Mouse (Mus musculus) forebrain, embryonic 11.5 days (tissue): ENCODE measurements around the gene Btbd35f29. TPM values are rescaled to one million over a fixed set of nuclear protein-coding genes. Genes with fewer than 3 reads are reported as not detected.
"Not testable (repeated sequence)": the region's sequence is repeated elsewhere in the genome, so short reads cannot be mapped to it uniquely, and the experiment has no call there.

ENCODE experiments used
- ATAC-seq: fragments of 200-750 bp; cut with Nextera tagmentation; replicated peaks from 2 replicates; pipeline ENCODE4 v1.8.0; 2017; ENCODE audit warnings: moderate TSS enrichment; ENCODE audit not compliant: low FRiP score
- DNase-seq: peaks from one replicate; pipeline ENCODE4 v3.0.0-alpha.2; 2017; ENCODE audit warnings: low spot score
- H3K27ac ChIP-seq: fragments of 300-500 bp; sonication (generic); 2 replicates; pipeline ENCODE4 v1.5.1; 2014; ENCODE audit warnings: low read depth, low read length
- H3K27me3 ChIP-seq: fragments of 300-500 bp; sonication (generic); 2 replicates; pipeline ENCODE4 v1.6.1; 2014; ENCODE audit warnings: mild to moderate bottlenecking, low read length, mixed read lengths; ENCODE audit not compliant: control insufficient read depth, insufficient read depth
- H3K36me3 ChIP-seq: fragments of 300-500 bp; sonication (generic); 2 replicates; pipeline ENCODE4 v1.6.1; 2014; ENCODE audit warnings: mild to moderate bottlenecking, low read length, moderate library complexity, mixed read lengths; ENCODE audit not compliant: control insufficient read depth, insufficient read depth
- H3K4me1 ChIP-seq: fragments of 300-500 bp; sonication (generic); replicated peaks from 2 replicates; pipeline ENCODE4 v1.6.1; 2014; ENCODE audit warnings: low read length, mixed read lengths; ENCODE audit not compliant: control insufficient read depth, insufficient read depth
- H3K4me2 ChIP-seq: fragments of 300-500 bp; sonication (generic); 2 replicates; pipeline ENCODE4 v1.6.1; 2014; ENCODE audit warnings: low read depth, mild to moderate bottlenecking, low read length, moderate library complexity, mixed read lengths; ENCODE audit not compliant: severe bottlenecking
- H3K4me3 ChIP-seq: fragments of 300-500 bp; sonication (generic); 2 replicates; pipeline ENCODE4 v1.5.1; 2014; ENCODE audit warnings: low read depth, low read length
- H3K9ac ChIP-seq: fragments of 300-500 bp; sonication (generic); 2 replicates; pipeline ENCODE4 v1.6.1; 2014; ENCODE audit warnings: low read length
- H3K9me3 ChIP-seq: fragments of 300-500 bp; sonication (generic); 2 replicates; pipeline ENCODE4 v1.6.1; 2016; ENCODE audit warnings: low read length, mixed read lengths; ENCODE audit not compliant: control insufficient read depth
- WGBS: fragments of 180-500 bp; shearing (Covaris S2); extraction: QIAGEN DNeasy Blood & Tissue Kit; methylation state at CpG from one replicate; pipeline ENCODE4 v1.1.7; 2014; 5-methylcytosine and 5-hydroxymethylcytosine counted together
- polyA plus RNA-seq: library from polyadenylated mRNA; unstranded; fragments of >200 nt; fragmentation: Nextera tagmentation; extraction: Ambion mirVana; gene quantifications from 2 replicates; pipeline ENCODE4 v1.2.1, GENCODE M21; 2014

Gene Btbd35f29
- not detected in 2 replicates for polyA plus RNA-seq

DNA sequence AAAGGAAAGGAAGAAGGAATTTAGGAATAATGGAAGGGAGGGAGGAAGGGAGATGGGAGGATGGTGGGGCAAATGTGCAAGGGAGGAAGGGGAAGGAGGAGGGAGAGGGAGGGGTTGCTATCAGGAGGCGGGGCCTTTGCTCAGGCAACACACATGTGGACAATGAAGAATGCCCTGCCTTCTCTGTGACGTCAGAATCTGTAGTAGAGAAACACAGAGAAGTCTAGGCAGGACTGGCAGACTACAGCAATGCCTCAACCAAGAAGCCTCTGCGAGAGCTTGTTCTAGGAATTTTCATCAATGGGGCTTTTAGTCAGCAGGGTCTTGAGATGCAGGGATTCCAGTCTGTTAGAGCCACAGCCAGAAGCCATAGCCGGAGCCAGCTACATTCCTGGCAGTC lies at the start of gene Btbd35f29:
Gene Btbd35f29, plus strand, starts transcription at position 301 of the 400 bp plus-strand sequence.
- H3K4me2 ChIP-seq, ATAC-seq, H3K9ac ChIP-seq, H3K4me3 ChIP-seq, DNase-seq, H3K36me3 ChIP-seq, H3K4me1 ChIP-seq, H3K9me3 ChIP-seq, H3K27me3 ChIP-seq, H3K27ac ChIP-seq: not testable (repeated sequence)
- WGBS, result no CpG with 5 or more reads among the region's 4 CpGs

DNA sequence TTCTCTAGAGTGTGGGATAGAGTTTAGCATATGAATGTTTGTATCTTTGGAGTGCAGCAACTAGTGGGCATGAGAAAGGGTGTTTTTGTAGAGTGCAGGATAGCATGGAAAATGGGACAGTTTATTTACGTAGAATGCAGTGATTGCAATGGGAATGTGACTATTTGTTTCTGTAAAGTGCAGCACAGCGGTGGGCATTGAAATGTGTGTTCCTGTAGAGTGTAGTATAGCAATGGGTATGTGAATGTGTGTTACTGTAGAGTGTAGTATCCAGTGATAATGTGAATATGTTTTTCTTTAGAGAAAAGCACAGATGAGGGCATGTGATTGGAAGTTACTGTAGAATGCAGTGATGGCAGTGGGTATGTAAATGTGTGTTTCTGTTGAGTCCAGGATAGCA lies 23.9 kb downstream of the Btbd35f29 start:
- not testable (repeated sequence) for H3K27ac ChIP-seq, H3K4me3 ChIP-seq, H3K4me2 ChIP-seq, ATAC-seq, H3K4me1 ChIP-seq, H3K36me3 ChIP-seq, H3K9me3 ChIP-seq, H3K9ac ChIP-seq, H3K27me3 ChIP-seq, DNase-seq
- WGBS, result 78% methylated on average over 2 of the region's 2 CpGs

DNA sequence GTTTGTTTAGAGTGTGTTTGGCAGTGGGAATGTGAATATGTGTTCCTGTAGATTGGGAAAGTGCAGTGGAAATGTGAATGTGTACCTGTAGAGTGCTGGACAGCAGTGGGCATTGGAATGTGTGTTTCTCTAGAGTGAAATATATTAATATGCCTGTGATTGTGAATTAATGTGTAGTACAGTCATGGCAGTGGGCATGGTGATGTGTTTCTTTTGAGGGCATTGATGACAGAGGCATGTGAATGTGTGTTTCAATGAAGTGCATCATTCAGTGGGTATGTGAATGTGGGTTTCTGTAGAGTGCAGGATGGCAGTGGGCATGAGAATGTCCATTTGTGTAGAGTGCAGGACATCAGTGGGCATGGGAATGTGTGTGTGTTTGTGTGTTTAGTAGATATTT lies 27.7 kb downstream of the Btbd35f29 start:
- not testable (repeated sequence) for H3K9me3 ChIP-seq, H3K9ac ChIP-seq

DNA sequence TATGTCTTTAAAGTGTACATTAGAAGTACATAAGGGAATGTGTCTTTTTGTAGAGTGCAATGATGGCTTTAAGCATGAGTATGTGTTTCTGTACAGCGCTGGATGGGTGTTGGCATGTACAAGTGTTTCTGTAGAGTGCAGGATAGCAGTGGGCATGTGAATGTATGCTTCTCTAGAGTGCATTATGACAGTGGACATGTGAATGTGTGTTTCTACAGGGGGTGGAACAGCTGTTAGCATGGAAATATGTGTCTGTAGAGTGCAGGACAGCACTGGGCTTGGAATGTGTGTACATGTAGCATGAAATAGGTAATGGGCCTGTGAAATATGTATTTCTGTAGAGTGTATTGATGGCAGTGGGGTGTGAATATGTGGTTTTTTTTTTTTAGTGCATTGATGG lies 28.4 kb downstream of the Btbd35f29 start:
- not testable (repeated sequence) for H3K4me1 ChIP-seq, DNase-seq, ATAC-seq, H3K9ac ChIP-seq, H3K36me3 ChIP-seq, H3K4me2 ChIP-seq, H3K27ac ChIP-seq, H3K9me3 ChIP-seq, H3K27me3 ChIP-seq, H3K4me3 ChIP-seq
- 86% methylated on average over 1 of the region's 1 CpGs for WGBS

More for the DNA sequence above, 27.7 kb downstream of the Btbd35f29 start:
- ATAC-seq, H3K36me3 ChIP-seq, H3K4me2 ChIP-seq, H3K4me3 ChIP-seq, H3K27ac ChIP-seq, H3K27me3 ChIP-seq, DNase-seq, H3K4me1 ChIP-seq: not testable (repeated sequence)

DNA sequence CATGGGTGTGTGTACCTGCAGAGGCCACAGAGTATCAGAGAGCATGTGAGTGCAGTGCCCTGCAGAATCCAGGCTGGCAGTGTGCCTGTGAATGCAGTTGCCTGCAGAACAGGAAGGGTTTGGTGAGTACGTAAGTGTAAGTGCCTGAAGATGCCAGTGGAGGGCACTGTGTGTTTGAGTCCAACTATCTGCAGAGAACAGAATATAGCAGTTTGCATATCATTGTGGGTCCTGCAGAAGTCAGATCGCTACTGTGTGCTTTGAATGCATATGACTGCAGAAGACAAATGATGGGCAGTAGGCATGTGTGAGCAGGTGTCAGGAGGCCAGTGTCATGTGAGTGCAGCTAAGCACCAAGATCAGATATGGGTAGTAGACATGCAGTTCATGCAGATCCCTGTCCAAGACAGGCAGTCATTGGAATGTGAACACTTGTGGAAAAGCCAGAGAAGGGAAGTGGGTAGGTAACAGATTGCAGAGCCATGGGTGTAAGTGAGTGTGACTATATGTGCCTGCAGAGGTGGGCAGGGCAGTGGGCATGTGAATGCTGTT lies 41.1 kb downstream of the Btbd35f29 start:
- not testable (repeated sequence) for H3K36me3 ChIP-seq, H3K27ac ChIP-seq, H3K9ac ChIP-seq, DNase-seq, H3K27me3 ChIP-seq, ATAC-seq, H3K4me1 ChIP-seq, H3K4me3 ChIP-seq, H3K4me2 ChIP-seq
- 79% methylated on average over 2 of the region's 2 CpGs for WGBS
- peaks cover 18% of the 10 kb centered on the region for H3K9me3 ChIP-seq

DNA sequence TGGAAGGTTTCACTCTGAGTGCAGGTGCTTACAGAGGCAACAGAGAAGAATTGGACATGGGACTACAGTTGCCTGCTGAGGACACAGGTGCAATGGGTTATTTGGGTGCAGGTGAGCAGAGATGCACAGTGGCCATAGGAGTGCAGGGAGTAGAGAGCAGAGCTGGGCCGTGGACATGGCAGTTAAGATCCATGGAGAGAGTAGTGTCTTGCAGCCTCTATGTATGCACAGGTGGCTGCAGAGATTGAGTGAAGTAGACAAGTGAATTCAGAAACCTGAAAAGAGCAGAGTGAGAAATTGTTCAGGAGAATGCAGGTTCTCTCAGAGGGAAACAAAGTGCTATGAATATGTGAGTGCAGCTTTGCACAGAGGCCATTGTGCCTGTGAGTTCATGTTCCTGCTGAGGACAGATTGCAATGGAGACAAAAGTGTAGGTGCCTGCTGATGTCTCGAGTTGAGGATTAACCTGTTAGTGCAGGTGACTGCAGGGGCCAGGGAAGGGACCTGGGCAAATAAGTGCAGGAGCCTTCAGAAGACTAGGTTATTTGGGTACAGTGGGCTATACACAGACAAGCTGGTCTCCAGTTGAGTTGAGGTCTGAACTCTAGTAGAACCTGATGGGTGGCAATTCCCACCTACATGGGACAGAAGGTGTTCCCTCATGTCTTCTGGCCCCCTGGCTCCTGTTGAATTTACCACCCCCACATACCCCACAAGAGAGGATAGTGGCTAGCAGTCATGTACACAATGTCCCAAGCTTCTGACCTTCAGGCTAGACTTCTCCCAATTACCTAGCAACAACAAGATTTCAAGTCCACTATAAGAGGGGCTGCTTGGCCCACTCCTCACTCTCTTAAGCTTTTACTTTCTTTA lies 42.2 kb downstream of the Btbd35f29 start:
- not testable (repeated sequence) for H3K27me3 ChIP-seq, DNase-seq, H3K4me2 ChIP-seq, H3K27ac ChIP-seq, H3K4me1 ChIP-seq, H3K4me3 ChIP-seq, H3K9ac ChIP-seq, ATAC-seq, H3K36me3 ChIP-seq
- H3K9me3 ChIP-seq, result peaks cover 21% of the 10 kb centered on the region
- WGBS, result 68% methylated on average over 2 of the region's 2 CpGs

DNA sequence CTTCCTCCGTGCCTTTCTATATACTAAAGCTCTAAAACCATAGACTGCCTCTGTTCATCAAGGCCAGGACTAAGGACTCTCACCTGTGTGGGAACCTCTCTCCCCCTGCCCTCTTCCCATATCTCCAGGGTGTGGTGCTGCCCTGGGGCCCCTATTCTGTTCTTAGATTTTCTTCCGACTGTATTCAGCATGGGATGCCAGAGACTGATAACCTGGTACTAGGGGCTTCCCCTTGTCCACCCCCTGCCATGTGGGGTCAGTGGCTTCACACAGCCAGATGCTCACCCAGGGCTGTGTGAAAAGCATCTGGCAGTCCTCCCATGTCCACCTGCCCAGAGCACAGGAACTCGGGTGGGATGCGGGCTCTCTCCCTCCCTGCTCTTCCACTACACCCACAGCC lies 43.1 kb downstream of the Btbd35f29 start:
- WGBS, result 85% methylated on average over 4 of the region's 4 CpGs

DNA sequence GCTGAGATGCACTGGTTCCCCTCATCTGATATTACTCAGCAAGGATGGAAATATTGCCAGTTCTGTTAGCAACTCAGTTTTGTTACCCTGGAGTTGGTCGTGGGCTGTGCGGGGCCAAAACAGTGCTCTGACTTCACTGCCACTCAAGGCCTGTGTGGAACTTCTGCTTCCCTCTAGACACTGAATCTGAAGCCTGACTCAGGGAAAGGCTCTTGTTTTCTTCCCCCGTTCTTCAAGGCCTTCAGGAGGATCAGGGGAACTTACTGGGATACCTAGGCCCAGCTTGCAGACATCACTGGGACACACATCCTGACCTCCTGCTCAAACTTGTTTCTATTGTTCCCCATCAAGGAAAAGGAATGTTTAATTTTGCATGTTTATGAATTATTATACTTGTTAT lies 45.2 kb downstream of the Btbd35f29 start:
- H3K4me1 ChIP-seq, H3K36me3 ChIP-seq, H3K9ac ChIP-seq, H3K27ac ChIP-seq, H3K27me3 ChIP-seq, DNase-seq, H3K4me2 ChIP-seq, ATAC-seq, H3K4me3 ChIP-seq: not testable (repeated sequence)
- WGBS, result 81% methylated on average over 3 of the region's 3 CpGs
- peaks cover 23% of the 10 kb centered on the region for H3K9me3 ChIP-seq

More for the DNA sequence above, 43.1 kb downstream of the Btbd35f29 start:
- not testable (repeated sequence) for H3K4me3 ChIP-seq, H3K36me3 ChIP-seq, H3K9ac ChIP-seq, ATAC-seq, H3K4me1 ChIP-seq, H3K27me3 ChIP-seq, DNase-seq, H3K4me2 ChIP-seq, H3K27ac ChIP-seq
- H3K9me3 ChIP-seq, result peaks cover 23% of the 10 kb centered on the region
